Mouse (Mus musculus) liver, embryonic 14.5 days (tissue): Measurements from ENCODE around the gene Rnaseh2c.

Experiments
- CTCF ChIP-seq: IDR thresholded peaks from 2 replicates; pipeline ENCODE4 v1.5.1; 2016; ENCODE audit warnings: antibody characterized with exemption, low read depth, control low read depth
- EP300 ChIP-seq: IDR thresholded peaks from 2 replicates; pipeline ENCODE4 v1.6.1; 2016; ENCODE audit warnings: antibody characterized with exemption, low read depth

- TF ChIP-seq CTCF (no peak), EP300 (no peak)
Measured at GRCm38 (mm10) chr19:5606196-5606595, 4.5 kb downstream of the Rnaseh2c start.
